Mouse (Mus musculus): Measurements from ENCODE around the gene Noct. TPM values are rescaled to one million over a fixed set of nuclear protein-coding genes. Genes with fewer than 3 reads are reported as not detected.
"Not testable (repeated sequence)": the region's sequence is repeated elsewhere in the genome, so short reads cannot be mapped to it uniquely, and the experiment has no call there.

Noct gene
- polyA plus RNA-seq, 1 experiment from 2014 or later, result 12.5 TPM

GRCm38 (mm10) chr3:51210485-51210884 is 13.8 kb upstream of the Noct start:
- H3K4me1 ChIP-seq (replicated peaks), result no peaks in the 10 kb centered on the region
- no peak for DNase-seq (ENCODE audit: low spot score)
- no peak overlapping the region for H3K4me3 ChIP-seq
- H3K9me3 ChIP-seq, result 0 out of 2 replicates have a peak, but pooled peaks cover 3% of the 10 kb centered on the region
- 85% methylated on average over 3 of the region's 3 CpGs for WGBS
- no peaks in the 10 kb centered on the region for H3K27me3 ChIP-seq (ENCODE audit: insufficient read depth, poor library complexity, severe bottlenecking)
- H3K27ac ChIP-seq, result no peak overlapping the region
- no peaks in the 10 kb centered on the region for H3K36me3 ChIP-seq

GRCm38 (mm10) chr3:51213111-51213510 is 11.1 kb upstream of the Noct start:
- Histone ChIP-seq H3K4me3 (no peak overlapping the region), H3K4me1 (replicated peaks) (no peaks in the 10 kb centered on the region), H3K36me3 (no peaks in the 10 kb centered on the region), H3K27ac (no peak overlapping the region), H3K9me3 (0 out of 2 replicates have a peak, but pooled peaks cover 3% of the 10 kb centered on the region), H3K27me3 (ENCODE audit: insufficient read depth, poor library complexity, severe bottlenecking) (no peaks in the 10 kb centered on the region)
- no peak for DNase-seq (ENCODE audit: low spot score)
- WGBS, result 93% methylated on average over 3 of the region's 3 CpGs

- no peak for DNase-seq (ENCODE audit: low spot score)
- Histone ChIP-seq H3K4me3 (no peak overlapping the region), H3K4me1 (replicated peaks) (no peaks in the 10 kb centered on the region), H3K27me3 (ENCODE audit: insufficient read depth, poor library complexity, severe bottlenecking) (no peaks in the 10 kb centered on the region), H3K9me3 (no peaks in the 10 kb centered on the region), H3K27ac (no peak overlapping the region), H3K36me3 (no peaks in the 10 kb centered on the region)
- 87% methylated on average over 6 of the region's 6 CpGs for WGBS
These were observed 8.6 kb upstream of the Noct start for GRCm38 (mm10) chr3:51215681-51216080.

- not testable (repeated sequence) for H3K4me3 ChIP-seq; H3K27me3 ChIP-seq (ENCODE audit: insufficient read depth, poor library complexity, severe bottlenecking); H3K9me3 ChIP-seq; H3K27ac ChIP-seq; H3K36me3 ChIP-seq; H3K4me1 ChIP-seq (replicated peaks); DNase-seq (ENCODE audit: low spot score)
- 81% methylated on average over 7 of the region's 10 CpGs for WGBS
These were observed 7.9 kb upstream of the Noct start for GRCm38 (mm10) chr3:51216351-51216750.

- DNase-seq (ENCODE audit: low spot score); H3K9me3 ChIP-seq; H3K4me3 ChIP-seq; H3K27me3 ChIP-seq (ENCODE audit: insufficient read depth, poor library complexity, severe bottlenecking); H3K36me3 ChIP-seq; H3K27ac ChIP-seq: not testable (repeated sequence)
- peaks cover 14% of the 10 kb centered on the region for H3K4me1 ChIP-seq (replicated peaks)
- WGBS, result 93% methylated on average over 6 of the region's 6 CpGs
These were observed 5.9 kb upstream of the Noct start for GRCm38 (mm10) chr3:51218385-51218784.

GRCm38 (mm10) chr3:51219213-51219612 is 5.0 kb upstream of the Noct start:
- Histone ChIP-seq H3K9me3 (no peaks in the 10 kb centered on the region), H3K4me1 (replicated peaks) (peaks cover 23% of the 10 kb centered on the region), H3K36me3 (no peaks in the 10 kb centered on the region), H3K4me3 (no peak overlapping the region), H3K27me3 (ENCODE audit: insufficient read depth, poor library complexity, severe bottlenecking) (peaks cover 9% of the 10 kb centered on the region; the same call in 1 of the 2 replicates), H3K27ac (no peak overlapping the region)
- WGBS, result 87% methylated on average over 5 of the region's 5 CpGs
- no peak for DNase-seq (ENCODE audit: low spot score)

- 58% methylated on average over 4 of the region's 4 CpGs for WGBS
- H3K36me3 ChIP-seq, result no peaks in the 10 kb centered on the region
- no peak for DNase-seq (ENCODE audit: low spot score)
- H3K9me3 ChIP-seq, result no peaks in the 10 kb centered on the region
- peaks cover 9% of the 10 kb centered on the region; the same call in 1 of the 2 replicates for H3K27me3 ChIP-seq (ENCODE audit: insufficient read depth, poor library complexity, severe bottlenecking)
- H3K27ac ChIP-seq, result no peak overlapping the region
- no peak overlapping the region for H3K4me3 ChIP-seq
- H3K4me1 ChIP-seq (replicated peaks), result peaks cover 31% of the 10 kb centered on the region
These were observed 3.4 kb upstream of the Noct start for GRCm38 (mm10) chr3:51220846-51221245.

GRCm38 (mm10) chr3:51221847-51222246 is 2.4 kb upstream of the Noct start:
- H3K4me1 ChIP-seq (replicated peaks), result peaks cover 40% of the 10 kb centered on the region
- H3K4me3 ChIP-seq, result no peak overlapping the region
- no peaks in the 10 kb centered on the region for H3K9me3 ChIP-seq
- no peaks in the 10 kb centered on the region for H3K36me3 ChIP-seq
- 83% methylated on average over 8 of the region's 8 CpGs for WGBS
- peaks cover 9% of the 10 kb centered on the region; the same call in 1 of the 2 replicates for H3K27me3 ChIP-seq (ENCODE audit: insufficient read depth, poor library complexity, severe bottlenecking)
- H3K27ac ChIP-seq, result no peak overlapping the region
- no peak for DNase-seq (ENCODE audit: low spot score)

GRCm38 (mm10) chr3:51222302-51222701 is 1.9 kb upstream of the Noct start:
- no peak for DNase-seq (ENCODE audit: low spot score)

GRCm38 (mm10) chr3:51222834-51223460 is 1.3 kb upstream of the Noct start:
- no peak for DNase-seq (ENCODE audit: low spot score)
- H3K9me3 ChIP-seq, result no peaks in the 10 kb centered on the region
- peaks cover 9% of the 10 kb centered on the region; the same call in 1 of the 2 replicates for H3K27me3 ChIP-seq (ENCODE audit: insufficient read depth, poor library complexity, severe bottlenecking)
- H3K27ac ChIP-seq, result 0 out of 2 replicates have a peak overlapping the region, but pooled peaks have one; percentile 100
- H3K4me3 ChIP-seq, result 0 out of 2 replicates have a peak overlapping the region, but pooled peaks have one; percentile 92
- no peaks in the 10 kb centered on the region for H3K36me3 ChIP-seq
- H3K4me1 ChIP-seq (replicated peaks), result peaks cover 46% of the 10 kb centered on the region
- 59% methylated on average over 10 of the region's 10 CpGs for WGBS

More at GRCm38 (mm10) chr3:51222302-51222701, 1.9 kb upstream of the Noct start:
- Histone ChIP-seq H3K4me1 (replicated peaks) (peaks cover 44% of the 10 kb centered on the region), H3K27ac (no peak overlapping the region), H3K36me3 (no peaks in the 10 kb centered on the region), H3K4me3 (no peak overlapping the region), H3K9me3 (no peaks in the 10 kb centered on the region), H3K27me3 (ENCODE audit: insufficient read depth, poor library complexity, severe bottlenecking) (peaks cover 9% of the 10 kb centered on the region; the same call in 1 of the 2 replicates)
- 89% methylated on average over 6 of the region's 6 CpGs for WGBS

GRCm38 (mm10) chr3:51223556-51223955 is 691 bp upstream of the Noct start:
- Histone ChIP-seq H3K4me3 (peak overlapping the region; percentile 92; the same call in 1 of the 2 replicates), H3K4me1 (replicated peaks) (peaks cover 46% of the 10 kb centered on the region), H3K27me3 (ENCODE audit: insufficient read depth, poor library complexity, severe bottlenecking) (peaks cover 9% of the 10 kb centered on the region; the same call in 1 of the 2 replicates), H3K9me3 (no peaks in the 10 kb centered on the region), H3K36me3 (no peaks in the 10 kb centered on the region), H3K27ac (peak overlapping the region; percentile 100; the same call in 1 of the 2 replicates)
- WGBS, result 14% methylated on average over 5 of the region's 5 CpGs
- no peak for DNase-seq (ENCODE audit: low spot score)

GRCm38 (mm10) chr3:51225226-51225750 is 1.0 kb downstream of the Noct start:
- Histone ChIP-seq H3K27ac (peak overlapping the region; percentile 100), H3K4me3 (peak overlapping the region; percentile 92), H3K27me3 (ENCODE audit: insufficient read depth, poor library complexity, severe bottlenecking) (peaks cover 9% of the 10 kb centered on the region; the same call in 1 of the 2 replicates), H3K4me1 (replicated peaks) (peaks cover 51% of the 10 kb centered on the region), H3K9me3 (no peaks in the 10 kb centered on the region), H3K36me3 (no peaks in the 10 kb centered on the region)
- under 1% methylated on average over 39 of the region's 39 CpGs for WGBS
- no peak for DNase-seq (ENCODE audit: low spot score)

GRCm38 (mm10) chr3:51225979-51226378 is 1.7 kb downstream of the Noct start:
- WGBS, result 95% methylated on average over 10 of the region's 10 CpGs
- no peak for DNase-seq (ENCODE audit: low spot score)
- H3K36me3 ChIP-seq, result no peaks in the 10 kb centered on the region

More at GRCm38 (mm10) chr3:51225979-51226378, 1.7 kb downstream of the Noct start:
- H3K27me3 ChIP-seq (ENCODE audit: insufficient read depth, poor library complexity, severe bottlenecking), result peaks cover 9% of the 10 kb centered on the region; the same call in 1 of the 2 replicates
- no peaks in the 10 kb centered on the region for H3K9me3 ChIP-seq
- peaks cover 48% of the 10 kb centered on the region for H3K4me1 ChIP-seq (replicated peaks)
- H3K27ac ChIP-seq, result no peak overlapping the region
- peak overlapping the region; percentile 92 for H3K4me3 ChIP-seq
